Mouse (Mus musculus): ENCODE measurements around the gene Vmn1r111. TPM values are rescaled to one million over a fixed set of nuclear protein-coding genes. Genes with fewer than 3 reads are reported as not detected.

Gene Vmn1r111
- not detected for polyA plus RNA-seq (2017; shearing (Covaris generic))

GRCm38 (mm10) chr7:20703116-20703515, at the start of gene Vmn1r111:
Gene Vmn1r111 (minus strand): TSS chr7:20703216.

DNA sequence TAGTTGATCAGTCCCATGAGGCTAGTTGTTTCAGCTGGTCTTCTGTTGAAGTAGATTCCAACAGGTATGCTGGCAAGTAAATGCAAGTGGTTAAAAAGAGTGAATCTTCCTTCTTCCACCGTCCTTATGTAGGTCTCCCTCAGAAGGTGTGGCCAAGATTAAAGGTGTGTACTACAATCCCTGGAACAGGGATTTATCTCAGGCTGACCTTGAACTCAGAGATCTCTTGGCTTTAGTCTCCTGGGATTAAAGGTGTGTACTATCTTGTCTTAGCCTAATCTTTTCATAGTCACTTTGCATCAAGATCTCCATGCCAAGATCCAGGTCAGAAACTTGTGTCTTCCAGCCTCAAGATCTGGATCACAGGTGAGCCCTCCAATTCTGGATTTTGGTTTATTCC, 27.5 kb upstream of the Vmn1r111 start, which contains the start of gene Gm10668:
TSS of gene Gm10668 (minus strand) at position 101 of the 400 bp plus-strand sequence.

GRCm38 (mm10) chr7:20668618-20669017, 34.4 kb downstream of the Vmn1r111 start, which contains the start of gene Vmn1r107:
Gene Vmn1r107 (plus strand): TSS chr7:20668918.

Other genes starting within 250 kb of the Vmn1r111 start
- gene Gm10670, start 228.3 kb downstream of the Vmn1r111 start, polyA plus RNA-seq (2017; shearing (Covaris generic)): not detected
- gene Vmn1r103, start 192.7 kb downstream of the Vmn1r111 start, polyA plus RNA-seq (2017; shearing (Covaris generic)): not detected
- not detected for gene Vmn1r104, start 169.4 kb downstream of the Vmn1r111 start, polyA plus RNA-seq (2017; shearing (Covaris generic))
- not detected for gene Gm5726, start 157.5 kb downstream of the Vmn1r111 start, polyA plus RNA-seq (2017; shearing (Covaris generic))
- gene Gm4141, start 127.0 kb downstream of the Vmn1r111 start, polyA plus RNA-seq (2017; shearing (Covaris generic)): not detected
- gene Gm4513, start 104.2 kb downstream of the Vmn1r111 start, polyA plus RNA-seq (2017; shearing (Covaris generic)): not detected
- gene Vmn1r107, start 34.3 kb downstream of the Vmn1r111 start, polyA plus RNA-seq (2017; shearing (Covaris generic)): not detected
- not detected for gene Gm10668, start 27.4 kb upstream of the Vmn1r111 start, polyA plus RNA-seq (2017; shearing (Covaris generic))
- not detected for gene Vmn1r112, start 68.0 kb upstream of the Vmn1r111 start, polyA plus RNA-seq (2017; shearing (Covaris generic))
- gene Vmn1r113, start 84.1 kb upstream of the Vmn1r111 start, polyA plus RNA-seq (2017; shearing (Covaris generic)): not detected
- gene Vmn1r114, start 109.0 kb upstream of the Vmn1r111 start, polyA plus RNA-seq (2017; shearing (Covaris generic)): not detected
- not detected for gene Vmn1r115, start 141.8 kb upstream of the Vmn1r111 start, polyA plus RNA-seq (2017; shearing (Covaris generic))
- not detected for gene Vmn1r116, start 169.0 kb upstream of the Vmn1r111 start, polyA plus RNA-seq (2017; shearing (Covaris generic))
- gene Vmn1r117, start 180.9 kb upstream of the Vmn1r111 start, polyA plus RNA-seq (2017; shearing (Covaris generic)): not detected
- not detected for gene Vmn1r118, start 209.1 kb upstream of the Vmn1r111 start, polyA plus RNA-seq (2017; shearing (Covaris generic))

Data from CD4-positive, CD25-positive, alpha-beta regulatory T cell, adult 9 weeks (primary cell).